Mouse (Mus musculus): ENCODE measurements at regions not wholly inside any gene's neighbourhood (a gene's known extent, or its start where the extent isn't known, plus 50 kb on each side); places are given as distances from the start of the nearest gene placed in this dataset.

DNA sequence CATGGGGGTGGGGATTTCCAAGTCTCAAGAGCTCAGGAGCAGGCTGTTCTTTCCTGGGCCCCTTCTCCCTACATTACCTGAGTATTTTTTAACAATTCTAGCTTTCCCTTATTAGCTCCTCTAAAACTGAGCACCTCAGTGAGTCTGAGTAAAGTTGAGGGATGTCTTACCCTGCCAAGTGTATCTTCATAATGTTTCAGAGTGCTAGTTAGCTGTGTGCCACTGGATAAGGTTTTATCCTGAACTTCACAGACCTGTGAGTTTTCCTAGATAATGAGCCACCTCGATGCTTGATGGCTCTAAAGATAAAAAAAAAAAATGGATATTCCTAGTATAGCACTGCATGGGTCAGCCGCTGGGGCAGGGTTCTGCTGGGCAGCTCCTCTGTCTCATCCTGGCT is 171.1 kb downstream of the Ipo8 start:
- TF ChIP-seq POLR2A (IDR thresholded peaks at IDR 0.05; ENCODE audit: insufficient read length, low read depth) (no peak), USF1 (IDR thresholded peaks at IDR 0.05; ENCODE audit: low read depth) (no peak), E2F4 (IDR thresholded peaks at IDR 0.05; ENCODE audit: insufficient read depth) (no peak), MAX (IDR thresholded peaks at IDR 0.05; ENCODE audit: low read depth) (no peak), CEBPB (IDR thresholded peaks at IDR 0.05; ENCODE audit: insufficient read depth, poor library complexity, severe bottlenecking) (no peak), TCF12 (IDR thresholded peaks at IDR 0.05; ENCODE audit: insufficient read depth, poor library complexity, severe bottlenecking) (no peak), SRF (IDR thresholded peaks at IDR 0.05; ENCODE audit: control insufficient read depth, insufficient read length, low read depth) (no peak), TCF3 (IDR thresholded peaks at IDR 0.05; ENCODE audit: insufficient read length, low read depth) (no peak)
